Mouse (Mus musculus) cerebellum, adult (tissue): ENCODE data around the gene Morn1.

ENCODE experiments used
- ATAC-seq: cut with Nextera tagmentation; 2 replicates; pipeline ENCODE4 v1.9.2; 2017; ENCODE audit warnings: mild to moderate bottlenecking, moderate library complexity, mixed read lengths; ENCODE audit not compliant: insufficient number of reproducible peaks, low FRiP score, low TSS enrichment

Morn1 gene

GRCm38 (mm10) chr4:155134686-155135172, 48.4 kb downstream of the Morn1 start:
- ATAC-seq, result no peak

GRCm38 (mm10) chr4:155135909-155136585, 49.7 kb downstream of the Morn1 start:
- no peak for ATAC-seq

GRCm38 (mm10) chr4:155137891-155138290, 51.5 kb downstream of the Morn1 start:
- ATAC-seq, result no peak

- no peak for ATAC-seq
Observed at GRCm38 (mm10) chr4:155138451-155138850, 52.1 kb downstream of the Morn1 start.

GRCm38 (mm10) chr4:155139281-155140045, 53.1 kb downstream of the Morn1 start:
- ATAC-seq, result no peak

GRCm38 (mm10) chr4:155140150-155140549, 53.8 kb downstream of the Morn1 start:
- ATAC-seq, result no peak

- no peak for ATAC-seq
Observed at GRCm38 (mm10) chr4:155140795-155141265, 54.5 kb downstream of the Morn1 start.

GRCm38 (mm10) chr4:155142836-155143235, 56.5 kb downstream of the Morn1 start:
- no peak for ATAC-seq

- ATAC-seq, result no peak
Observed at GRCm38 (mm10) chr4:155143411-155143810, 57.0 kb downstream of the Morn1 start.

- no peak for ATAC-seq
Observed at GRCm38 (mm10) chr4:155143871-155144502, 57.6 kb downstream of the Morn1 start.

GRCm38 (mm10) chr4:155144548-155145180, 58.3 kb downstream of the Morn1 start:
- no peak for ATAC-seq

GRCm38 (mm10) chr4:155146107-155146823, 59.9 kb downstream of the Morn1 start:
- ATAC-seq, result no peak

- no peak for ATAC-seq
Observed at GRCm38 (mm10) chr4:155148453-155148852, 62.1 kb downstream of the Morn1 start.

GRCm38 (mm10) chr4:155148910-155149698, 62.7 kb downstream of the Morn1 start:
- no peak for ATAC-seq

GRCm38 (mm10) chr4:155149941-155150275, 63.5 kb downstream of the Morn1 start:
- no peak for ATAC-seq

- ATAC-seq, result no peak
Observed at GRCm38 (mm10) chr4:155150276-155151113, 64.1 kb downstream of the Morn1 start.

GRCm38 (mm10) chr4:155151221-155151788, 64.9 kb downstream of the Morn1 start:
- no peak for ATAC-seq

GRCm38 (mm10) chr4:155151845-155152244, 65.5 kb downstream of the Morn1 start:
- ATAC-seq, result no peak
